Mouse (Mus musculus): ENCODE results near the gene Gm8246. TPM values are rescaled to one million over a fixed set of nuclear protein-coding genes. Genes with fewer than 3 reads are reported as not detected.

Gm8246 gene
- polyA plus RNA-seq (2015; fragmentation: Nextera tagmentation; extraction: Ambion mirVana) = not detected in 2 replicates

DNA sequence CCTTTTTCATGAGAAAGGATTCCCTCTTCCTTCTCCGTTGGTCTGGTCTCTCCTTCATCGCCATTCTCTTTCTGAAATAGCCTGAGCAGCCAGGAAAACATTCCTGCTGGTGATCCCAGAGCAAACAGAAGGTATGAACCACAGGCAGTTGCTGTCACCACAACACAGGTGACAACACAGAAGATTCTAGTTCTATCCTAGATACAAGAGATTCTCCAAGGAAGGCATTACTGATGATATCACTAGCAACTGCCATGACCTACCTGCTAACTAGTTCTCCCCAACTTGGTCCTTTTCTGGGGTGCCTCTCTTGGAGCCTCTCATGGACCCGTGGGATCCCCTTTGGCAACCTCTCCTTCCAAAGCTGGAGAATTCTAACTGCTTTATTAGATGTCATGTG, at the start of gene Gm8246:
Gm8246 (minus strand) TSS at position 101 of the 400 bp plus-strand sequence.

DNA sequence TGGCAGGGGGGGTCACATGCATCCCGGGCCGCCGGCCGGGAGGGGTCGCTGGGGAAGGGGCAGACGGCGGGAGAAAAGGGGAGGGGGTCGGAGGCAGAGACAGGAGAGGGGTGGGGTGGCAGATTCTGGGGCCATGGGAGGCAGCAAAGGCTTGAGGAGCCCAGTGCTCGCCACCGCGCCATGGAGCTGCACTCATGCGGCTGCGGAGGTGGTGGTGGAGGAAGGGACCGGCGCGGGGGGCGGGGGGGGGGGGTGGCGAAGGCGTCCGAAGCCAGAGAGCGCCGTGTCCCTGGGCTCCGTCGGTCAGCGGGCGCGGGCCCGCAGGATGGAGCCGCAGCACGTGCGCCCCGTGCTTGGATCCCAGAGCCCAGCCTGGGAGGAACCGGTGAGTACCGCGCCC, 23.7 kb upstream of the Gm8246 start, which contains the start of gene Gm3488:
Gm3488 (plus strand) TSS at position 301 of the 400 bp plus-strand sequence.

DNA sequence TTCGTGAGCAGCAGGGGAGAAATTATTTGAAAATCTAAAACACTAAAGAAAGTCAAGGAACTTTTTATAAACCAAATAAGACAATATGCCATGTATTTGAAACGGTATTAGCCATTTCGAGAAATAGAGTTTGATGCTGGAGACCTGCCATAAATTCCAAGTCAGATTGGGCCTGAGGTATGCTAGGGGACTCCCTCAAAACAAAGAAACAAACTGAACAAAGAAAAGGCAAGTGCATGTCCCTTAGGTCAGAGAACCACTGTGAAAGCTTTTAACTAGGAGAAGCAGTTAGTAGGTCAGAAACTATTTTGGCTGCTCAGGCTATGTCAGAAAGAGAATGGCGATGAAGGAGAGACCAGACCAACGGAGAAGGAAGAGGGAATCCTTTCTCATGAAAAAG, 6.3 kb upstream of the Gm8246 start, which contains the start of gene Gm3187:
Gm3187 (plus strand) TSS at position 301 of the 400 bp plus-strand sequence.

DNA sequence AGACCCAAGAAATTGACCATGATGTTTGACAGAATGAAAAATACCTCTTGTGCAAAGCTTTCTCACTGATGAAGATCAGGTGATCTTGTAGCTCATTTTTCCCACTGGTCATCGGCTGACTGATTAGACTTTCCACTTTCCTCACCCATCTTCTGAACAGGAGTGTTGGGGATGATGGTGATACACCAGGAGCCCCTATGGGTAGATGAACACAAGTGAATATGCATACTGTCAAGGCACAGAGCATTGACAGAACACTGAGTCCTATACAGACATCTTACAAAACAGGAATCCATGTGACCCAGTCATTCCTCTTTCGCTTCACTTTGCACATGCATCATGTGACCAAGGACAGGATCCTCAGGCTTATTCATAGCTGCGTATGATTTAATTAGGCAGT, 22.3 kb downstream of the Gm8246 start, which contains the start of gene Gm3194:
Gm3194 (minus strand) TSS at position 101 of the 400 bp plus-strand sequence.

Other genes starting within 250 kb of the Gm8246 start
- gene Gm3526, start 217.2 kb downstream of the Gm8246 start, polyA plus RNA-seq (2015; fragmentation: Nextera tagmentation; extraction: Ambion mirVana) = not detected in 2 replicates
- gene Gm3542, start 142.9 kb downstream of the Gm8246 start, polyA plus RNA-seq (2015; fragmentation: Nextera tagmentation; extraction: Ambion mirVana) = not detected in 2 replicates
- gene Gm3500, start 88.8 kb downstream of the Gm8246 start, polyA plus RNA-seq (2015; fragmentation: Nextera tagmentation; extraction: Ambion mirVana) = 0.27 TPM in 1 of 2 replicates, not detected in the other
- gene Gm3194, start 22.4 kb downstream of the Gm8246 start, polyA plus RNA-seq (2015; fragmentation: Nextera tagmentation; extraction: Ambion mirVana) = 0.49 and 0.60 TPM in 2 replicates
- gene Gm3187, start 6.4 kb upstream of the Gm8246 start, polyA plus RNA-seq (2015; fragmentation: Nextera tagmentation; extraction: Ambion mirVana) = not detected in 2 replicates
- gene Gm3488, start 23.8 kb upstream of the Gm8246 start, polyA plus RNA-seq (2015; fragmentation: Nextera tagmentation; extraction: Ambion mirVana) = 0.48 and 0.92 TPM in 2 replicates
- not detected in 2 replicates for gene Gm3532, start 60.7 kb upstream of the Gm8246 start, polyA plus RNA-seq (2015; fragmentation: Nextera tagmentation; extraction: Ambion mirVana)
- not detected in 2 replicates for gene Gm8265, start 155.2 kb upstream of the Gm8246 start, polyA plus RNA-seq (2015; fragmentation: Nextera tagmentation; extraction: Ambion mirVana)
- not detected in 2 replicates for gene Gm9603, start 209.6 kb upstream of the Gm8246 start, polyA plus RNA-seq (2015; fragmentation: Nextera tagmentation; extraction: Ambion mirVana)

All from skeletal muscle tissue, postnatal 0 days (tissue).